Mouse (Mus musculus) layer of hippocampus, adult 9-11 months (tissue): ENCODE data around the gene Pacs2.

Experiments used
- DNase-seq: peaks from one replicate; pipeline ENCODE4 v3.0.0; 2022

The Pacs2 gene

DNA sequence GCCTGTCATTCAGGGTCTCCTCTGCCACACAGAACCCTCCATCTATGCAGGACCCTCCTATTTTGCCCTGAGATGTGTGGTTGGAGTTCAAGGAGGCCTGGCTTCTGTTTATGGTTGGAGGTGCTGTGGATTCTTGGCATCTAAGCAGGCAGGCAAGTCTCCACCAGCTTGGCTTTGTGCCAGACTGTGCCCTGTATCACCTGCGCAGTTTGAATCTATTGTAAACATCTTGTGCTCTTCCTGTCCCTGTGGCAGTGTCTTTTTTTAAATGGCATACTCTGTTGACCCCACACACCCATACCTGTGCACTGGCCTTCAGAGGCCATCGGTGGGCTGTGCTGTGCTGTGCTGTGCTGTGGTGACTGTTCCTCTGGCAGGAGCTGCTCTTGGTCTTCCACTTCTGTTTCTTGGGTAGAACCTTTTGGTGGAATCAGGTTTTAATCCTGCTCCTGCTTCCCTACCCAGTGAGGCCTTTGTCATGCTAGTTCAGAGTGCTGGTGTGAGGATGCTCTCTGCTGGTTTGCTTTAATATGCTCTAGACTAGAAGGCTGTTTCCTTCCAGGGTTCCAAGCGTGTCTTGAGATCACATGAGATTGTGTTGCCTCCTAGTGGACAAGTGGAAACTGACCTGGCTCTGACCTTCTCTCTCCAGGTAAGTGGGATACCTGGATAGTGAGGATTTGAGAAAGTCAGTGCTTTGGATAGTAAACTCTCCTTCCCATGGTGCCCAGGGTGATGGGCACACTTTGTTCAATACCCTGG, 30.8 kb downstream of the Pacs2 start:
- no peak for DNase-seq

- DNase-seq: no peak
Measured at GRCm38 (mm10) chr12:113046861-113047260, 32.6 kb downstream of the Pacs2 start.

GRCm38 (mm10) chr12:113048103-113048502, 33.8 kb downstream of the Pacs2 start:
- peak; percentile 34 for DNase-seq

DNA sequence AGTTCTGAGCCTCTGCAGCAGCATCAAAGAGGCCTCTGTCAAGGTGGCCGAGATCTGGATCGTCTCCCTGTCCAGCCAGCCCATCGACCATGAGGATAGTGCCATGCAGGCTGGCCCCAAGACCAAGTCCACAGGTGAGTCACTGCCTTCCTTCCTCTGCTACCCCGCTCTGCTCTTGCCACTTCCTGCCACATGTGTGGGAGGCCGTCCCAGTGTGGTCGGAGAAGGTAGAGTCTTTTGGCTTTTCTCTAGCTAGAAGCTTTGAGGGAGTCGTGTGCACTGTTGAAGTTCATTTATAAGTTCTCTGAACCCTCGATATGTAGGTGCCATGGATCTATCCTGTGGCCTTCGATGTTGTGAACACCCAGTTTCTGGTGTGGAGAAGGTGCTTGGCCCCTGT, 35.5 kb downstream of the Pacs2 start:
- no peak for DNase-seq

- DNase-seq: no peak
Measured at GRCm38 (mm10) chr12:113050671-113051070, 36.4 kb downstream of the Pacs2 start.

DNA sequence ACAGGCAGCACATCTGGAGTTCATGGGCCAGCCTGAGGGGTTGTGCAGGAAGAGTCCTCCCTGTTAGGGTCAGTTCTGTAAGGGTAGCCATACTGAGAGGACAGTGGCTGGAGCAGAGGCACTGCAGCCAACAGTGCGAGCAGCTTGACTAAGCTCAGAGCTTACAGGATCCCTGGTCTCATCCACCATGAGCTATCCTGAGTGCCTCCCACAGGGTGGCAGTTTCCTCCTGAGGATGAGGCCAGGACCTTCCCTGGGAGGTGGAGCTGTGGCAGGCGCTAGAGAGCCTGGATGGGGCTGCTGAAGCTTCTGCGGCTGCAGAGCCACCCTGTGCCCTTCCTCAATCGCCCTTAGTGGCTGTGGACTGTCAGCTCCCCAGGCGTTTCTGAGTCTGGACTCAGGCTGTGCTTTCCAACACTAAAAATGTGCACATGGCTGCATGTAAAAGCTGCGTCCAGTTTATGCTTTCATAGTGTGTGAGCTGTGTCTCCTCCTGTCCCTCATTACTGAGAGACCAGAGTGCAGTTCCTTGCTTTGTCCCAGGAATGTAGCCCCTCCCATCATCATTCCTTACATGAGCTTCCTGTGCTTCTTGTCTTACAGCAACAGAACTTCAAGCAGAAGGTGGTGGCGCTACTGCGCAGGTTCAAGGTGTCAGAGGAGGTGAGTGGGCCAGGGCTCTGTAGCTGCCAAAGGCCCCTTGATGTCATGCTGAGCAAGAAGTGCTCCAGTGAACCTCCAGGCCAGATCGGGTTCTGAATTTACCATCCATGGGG, 37.5 kb downstream of the Pacs2 start:
- no peak for DNase-seq

DNA sequence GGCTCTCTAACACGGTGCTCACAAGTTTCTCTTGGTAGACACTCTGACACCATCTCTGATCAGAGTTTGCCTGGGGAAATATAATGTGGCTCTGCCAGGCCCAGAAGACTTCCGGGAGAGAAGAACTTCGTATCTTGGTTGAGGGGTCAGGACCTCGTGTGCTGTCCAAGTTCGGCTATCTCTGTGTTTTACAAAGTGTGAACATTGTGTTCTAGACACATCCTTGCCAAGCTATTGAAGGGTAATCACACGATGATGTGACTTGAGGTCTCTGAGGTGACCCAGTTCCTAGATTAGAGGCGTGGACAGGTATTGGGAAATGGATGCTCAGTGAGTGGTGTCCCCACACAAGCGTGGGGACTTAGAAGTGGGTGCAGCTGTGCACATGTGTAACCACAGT, 41.8 kb downstream of the Pacs2 start:
- no peak for DNase-seq

DNA sequence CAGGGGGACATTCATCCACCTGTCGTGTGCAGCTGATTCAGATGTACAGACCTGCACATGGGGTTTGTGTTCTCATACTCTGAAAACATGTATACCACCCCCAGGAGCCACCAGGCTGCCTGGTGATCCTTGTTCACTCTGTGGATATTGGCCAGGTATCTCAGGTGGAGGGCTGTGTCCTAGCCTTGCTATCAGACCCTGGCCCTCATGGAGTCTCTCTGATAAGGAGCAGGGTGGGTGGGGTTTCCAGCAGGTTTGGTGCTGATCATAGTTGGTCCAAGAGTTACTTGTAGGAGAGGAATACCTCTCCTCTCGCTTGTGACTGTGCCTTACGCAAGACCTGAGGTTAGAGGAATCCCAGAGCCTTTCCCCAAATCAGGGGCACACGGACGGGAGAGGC, 45.9 kb downstream of the Pacs2 start:
- no peak for DNase-seq

DNA sequence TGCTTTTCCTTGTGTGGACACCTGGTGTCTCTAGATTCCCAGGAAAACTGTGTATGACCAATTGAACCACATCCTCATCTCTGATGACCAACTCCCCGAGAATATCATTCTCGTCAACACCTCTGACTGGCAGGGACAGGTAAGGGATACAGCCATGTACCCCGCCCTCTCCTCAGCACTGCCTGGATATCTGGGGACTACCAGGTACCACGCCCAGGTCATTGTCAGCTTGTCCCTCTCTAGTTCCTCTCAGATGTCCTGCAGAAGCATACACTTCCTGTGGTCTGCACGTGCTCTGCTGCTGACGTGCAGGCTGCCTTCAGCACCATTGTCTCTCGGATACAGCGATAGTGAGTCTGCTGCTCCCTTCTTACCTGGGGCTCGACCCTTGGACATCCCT, 47.3 kb downstream of the Pacs2 start:
- no peak for DNase-seq

GRCm38 (mm10) chr12:113062201-113062600, 47.9 kb downstream of the Pacs2 start:
- DNase-seq: no peak

DNA sequence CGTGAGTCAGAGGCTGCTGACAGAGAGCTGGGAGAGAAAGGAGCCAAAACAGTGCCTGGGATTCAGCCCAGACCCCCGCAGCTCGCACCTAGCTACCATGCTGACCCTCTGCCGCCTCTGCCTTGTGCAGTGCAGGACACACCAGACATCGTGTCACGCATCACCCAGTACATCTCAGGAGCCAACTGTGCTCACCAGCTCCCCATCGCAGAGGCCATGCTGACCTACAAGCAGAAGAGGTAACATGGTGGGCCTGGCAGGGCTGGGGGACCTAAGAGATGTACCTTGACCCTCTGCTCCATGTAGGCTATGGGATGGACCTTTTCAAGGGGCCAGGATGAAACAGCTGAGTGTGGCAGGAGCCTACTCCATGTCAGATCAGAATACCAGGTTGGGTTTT, 49.4 kb downstream of the Pacs2 start:
- DNase-seq: no peak

DNA sequence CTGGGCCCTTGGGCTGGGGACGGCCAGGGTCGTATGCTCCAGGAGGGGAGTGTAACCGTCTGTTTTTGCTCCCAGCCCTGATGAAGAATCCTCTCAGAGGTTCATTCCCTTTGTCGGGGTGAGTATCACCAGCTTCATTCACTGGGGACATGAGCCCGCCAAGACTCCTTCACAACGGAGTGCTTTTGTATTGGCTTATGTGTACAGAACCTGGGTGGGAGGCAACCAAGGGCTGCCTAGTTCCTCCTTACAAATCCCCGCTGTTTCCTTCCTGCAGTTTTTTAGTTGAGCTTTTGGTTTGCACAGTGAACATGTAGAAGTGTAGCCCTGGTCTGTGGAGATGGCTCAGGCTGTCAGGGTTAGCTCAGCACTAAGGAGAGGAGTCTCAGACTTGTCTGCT, 53.7 kb downstream of the Pacs2 start:
- DNase-seq: no peak

DNA sequence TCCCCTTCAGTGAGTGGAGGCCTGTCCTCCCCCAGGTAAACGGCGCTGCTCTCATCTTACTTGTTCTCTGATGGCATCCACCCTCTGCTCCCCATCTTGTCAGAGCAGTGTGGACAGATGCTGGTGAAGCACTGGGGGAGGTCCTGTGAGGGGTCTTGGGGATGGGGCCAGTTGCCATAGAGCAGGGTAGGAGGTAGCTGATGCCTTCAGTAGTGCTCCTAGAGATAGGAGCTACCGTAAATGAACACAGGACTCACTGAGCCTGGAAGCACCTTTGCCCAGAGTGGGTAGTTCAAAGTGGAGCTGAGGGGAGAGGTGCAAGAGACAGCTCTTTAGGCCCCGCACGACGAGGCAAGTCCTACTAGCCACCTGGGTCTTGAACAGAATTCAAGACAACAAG, 55.1 kb downstream of the Pacs2 start:
- DNase-seq: no peak

DNA sequence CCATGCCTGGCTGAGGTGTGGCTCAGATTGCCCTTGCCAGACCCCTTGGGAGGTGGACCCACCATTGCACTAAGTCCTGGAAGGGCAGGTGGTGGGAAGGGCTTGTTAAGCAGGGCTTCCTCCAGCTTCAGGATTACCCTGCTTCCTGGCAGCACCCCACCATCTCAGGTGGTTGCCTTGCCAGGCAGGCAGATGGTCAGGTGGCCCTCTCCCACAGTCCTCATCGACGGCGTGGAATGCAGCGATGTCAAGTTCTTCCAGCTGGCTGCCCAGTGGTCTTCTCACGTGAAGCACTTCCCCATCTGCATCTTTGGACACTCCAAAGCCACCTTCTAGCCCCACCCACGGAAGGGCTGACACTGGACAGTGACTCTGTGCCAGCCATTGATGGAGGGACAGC, 57.0 kb downstream of the Pacs2 start:
- DNase-seq: no peak

GRCm38 (mm10) chr12:113071827-113072226, 57.5 kb downstream of the Pacs2 start:
- no peak for DNase-seq

DNA sequence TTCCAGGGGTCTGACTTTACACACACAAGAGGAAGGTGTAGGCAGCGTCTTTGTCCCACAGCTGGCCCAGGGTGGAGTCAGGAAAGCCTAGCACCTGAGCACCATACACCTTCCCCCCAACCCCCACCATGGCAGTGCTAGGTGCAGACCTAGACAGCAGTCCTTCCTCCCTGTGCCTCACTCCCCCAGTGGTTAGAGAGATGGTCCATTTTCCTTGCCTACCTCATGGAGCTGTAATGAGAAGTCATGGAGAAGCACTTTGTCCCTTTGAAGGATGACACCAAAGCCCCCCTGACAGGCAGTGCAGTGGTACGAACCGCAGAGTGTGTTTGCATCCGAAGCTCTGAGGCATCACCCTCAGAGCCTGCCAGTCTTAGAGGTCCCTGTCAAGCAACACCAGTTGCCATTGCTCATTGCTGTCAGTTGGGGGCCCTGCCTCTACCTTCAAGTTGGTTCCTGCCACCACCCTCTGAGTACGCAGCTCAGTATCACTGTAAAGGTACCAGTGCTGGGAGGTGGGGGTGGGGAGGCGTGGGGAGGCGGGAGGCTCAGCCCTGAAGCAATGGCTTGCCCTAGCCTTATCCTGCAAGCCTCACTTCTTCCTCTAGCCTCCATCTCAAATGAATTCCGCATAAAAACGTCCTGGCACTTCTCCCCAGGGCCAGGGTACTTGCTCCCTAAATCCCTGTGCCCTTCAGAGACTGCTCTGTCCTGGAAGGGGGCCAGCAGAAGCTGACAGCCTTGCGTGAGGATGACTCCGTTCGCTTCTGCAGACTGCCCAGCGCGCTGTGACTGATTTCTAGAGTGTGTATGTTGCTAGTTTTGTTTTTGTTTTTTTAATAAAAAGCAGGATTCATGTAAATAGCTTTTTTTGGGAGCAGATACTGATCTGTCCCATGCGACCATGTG, 59.4 kb downstream of the Pacs2 start:
- DNase-seq: peak; percentile 42

DNA sequence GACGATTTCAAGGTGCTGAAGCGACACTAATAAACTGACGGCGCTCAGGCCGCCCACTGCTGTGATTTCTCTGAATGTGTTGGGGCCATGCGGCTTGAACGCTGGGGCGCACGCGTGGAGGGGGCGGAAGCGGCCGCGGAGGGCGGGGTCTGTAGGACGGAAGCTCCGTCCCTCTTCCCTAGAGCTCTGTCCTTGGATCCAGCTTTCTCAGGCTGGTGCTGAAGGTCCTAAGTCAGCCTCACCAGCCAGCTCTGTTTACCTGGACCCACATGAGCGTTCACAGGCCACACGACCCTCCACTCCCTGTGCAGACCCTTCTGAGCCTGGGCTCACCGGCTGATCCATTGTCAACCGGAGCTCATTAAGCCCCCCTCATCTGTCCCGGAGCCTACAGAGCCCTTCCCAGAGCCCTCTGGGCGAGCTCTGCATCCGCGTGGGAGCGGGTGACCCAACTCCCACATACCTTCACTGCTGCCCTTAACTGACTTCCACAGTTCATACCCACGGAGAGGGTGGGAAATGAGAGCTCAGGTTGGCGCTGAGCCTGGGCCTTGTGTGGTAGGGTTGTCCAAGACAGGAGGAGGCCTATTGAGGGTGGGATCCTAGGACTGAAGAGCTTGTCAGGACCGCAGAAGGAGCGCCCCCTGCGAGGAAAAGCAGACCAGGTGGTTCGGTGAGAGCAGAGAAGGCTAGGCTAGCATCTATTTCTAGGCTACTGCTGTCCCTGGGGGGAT, 60.2 kb downstream of the Pacs2 start, which contains the start of gene Tex22:
TSS of gene Tex22 (plus strand) at position 174 of the 734 bp plus-strand sequence.
- DNase-seq: peak; percentile 89

DNA sequence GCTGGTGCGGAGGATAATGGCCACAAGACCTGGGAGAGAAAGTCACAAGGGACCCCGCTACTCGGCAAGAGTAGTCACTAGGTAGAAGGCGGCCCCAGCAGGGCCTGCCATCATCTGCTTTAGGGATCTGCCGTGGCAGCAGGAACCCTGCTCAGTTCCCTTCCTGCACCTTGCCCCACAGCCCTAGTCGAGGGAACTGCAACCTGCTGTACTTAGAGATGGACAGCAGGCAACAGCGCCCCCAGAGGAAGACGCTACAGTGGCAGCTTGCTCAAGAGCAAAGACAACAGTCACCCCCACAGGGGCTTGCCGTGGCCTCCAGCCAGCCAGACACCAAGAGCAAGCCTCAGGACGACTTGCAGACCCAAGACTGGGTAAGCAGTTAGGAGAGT, 60.8 kb downstream of the Pacs2 start:
- peak; percentile 87 for DNase-seq

DNA sequence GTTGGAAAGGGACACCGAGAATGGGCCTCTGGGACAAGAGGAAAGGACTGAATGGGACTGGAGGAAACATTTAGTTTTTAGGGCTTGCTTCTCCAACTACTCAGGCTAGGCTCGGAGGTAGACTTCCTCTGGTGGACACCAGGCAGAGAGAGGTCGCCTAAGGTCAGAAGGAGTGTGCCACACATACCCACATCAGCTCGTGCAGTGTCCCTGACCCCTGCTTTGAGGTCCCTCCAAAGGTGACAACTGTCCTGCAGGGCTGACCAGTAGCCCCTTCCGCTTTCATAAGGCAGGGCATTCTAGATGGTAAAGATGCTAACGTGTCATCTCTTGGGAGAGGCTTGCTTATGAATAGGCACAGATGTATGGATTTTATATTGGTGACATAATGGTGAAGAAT, 61.2 kb downstream of the Pacs2 start:
- DNase-seq: no peak

GRCm38 (mm10) chr12:113087276-113087675, 73.0 kb downstream of the Pacs2 start:
- no peak for DNase-seq

GRCm38 (mm10) chr12:113088026-113088425, 73.7 kb downstream of the Pacs2 start:
- DNase-seq: no peak

GRCm38 (mm10) chr12:113089107-113089506, 74.8 kb downstream of the Pacs2 start:
- no peak for DNase-seq

DNA sequence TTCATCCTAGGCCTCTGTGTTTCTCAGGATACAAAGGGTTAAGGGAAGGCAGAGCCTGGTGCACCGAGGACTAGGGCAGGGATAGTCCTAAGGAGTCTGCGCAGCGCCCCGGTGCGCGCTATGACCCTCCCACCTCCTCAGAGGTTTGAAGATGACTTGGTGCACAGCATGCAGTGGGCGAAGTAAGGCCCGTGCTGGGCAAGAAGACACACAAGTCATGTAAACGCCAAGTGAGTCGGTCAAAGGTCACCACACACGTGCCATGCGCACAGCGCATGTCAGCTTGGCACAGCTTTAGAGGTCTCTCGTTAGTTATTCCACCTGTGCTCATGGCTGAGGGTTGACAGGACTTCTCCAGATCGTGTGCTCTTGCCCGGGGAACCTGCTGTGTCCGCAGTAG, 75.7 kb downstream of the Pacs2 start:
- no peak for DNase-seq
